Mouse (Mus musculus): ENCODE results near the gene Glul.

The Glul gene

GRCm38 (mm10) chr1:153909213-153909962 is 9.6 kb downstream of the Glul start:
- DNase-seq (ENCODE audit: low read depth, low spot score) = peak; percentile 15

- no peak for DNase-seq (ENCODE audit: low read depth, low spot score)
Observed at GRCm38 (mm10) chr1:153909963-153910291, 10.2 kb downstream of the Glul start.

GRCm38 (mm10) chr1:153910423-153910822 is 10.7 kb downstream of the Glul start:
- no peak for DNase-seq (ENCODE audit: low read depth, low spot score)

- no peak for DNase-seq (ENCODE audit: low read depth, low spot score)
Observed at GRCm38 (mm10) chr1:153911276-153911795, 11.6 kb downstream of the Glul start.

GRCm38 (mm10) chr1:153913869-153914268 is 14.1 kb downstream of the Glul start:
- DNase-seq (ENCODE audit: low read depth, low spot score) = no peak

- DNase-seq (ENCODE audit: low read depth, low spot score) = no peak
Observed at GRCm38 (mm10) chr1:153918521-153919206, 18.9 kb downstream of the Glul start.

- DNase-seq (ENCODE audit: low read depth, low spot score) = no peak
Observed at GRCm38 (mm10) chr1:153921642-153922041, 21.9 kb downstream of the Glul start.

- DNase-seq (ENCODE audit: low read depth, low spot score) = no peak
Observed at GRCm38 (mm10) chr1:153922571-153923021, 22.9 kb downstream of the Glul start.

- DNase-seq (ENCODE audit: low read depth, low spot score) = no peak
Observed at GRCm38 (mm10) chr1:153924395-153925385, 24.9 kb downstream of the Glul start.

GRCm38 (mm10) chr1:153930431-153930830 is 30.7 kb downstream of the Glul start:
- no peak for DNase-seq (ENCODE audit: low read depth, low spot score)

GRCm38 (mm10) chr1:153933772-153934171 is 34.0 kb downstream of the Glul start:
- DNase-seq (ENCODE audit: low read depth, low spot score) = no peak

GRCm38 (mm10) chr1:153935844-153936380 is 36.2 kb downstream of the Glul start:
- no peak for DNase-seq (ENCODE audit: low read depth, low spot score)

GRCm38 (mm10) chr1:153937025-153937424 is 37.3 kb downstream of the Glul start:
- DNase-seq (ENCODE audit: low read depth, low spot score) = no peak

GRCm38 (mm10) chr1:153940986-153941385 is 41.2 kb downstream of the Glul start:
- DNase-seq (ENCODE audit: low read depth, low spot score) = no peak

GRCm38 (mm10) chr1:153945181-153945580 is 45.4 kb downstream of the Glul start:
- no peak for DNase-seq (ENCODE audit: low read depth, low spot score)

GRCm38 (mm10) chr1:153946971-153947370 is 47.2 kb downstream of the Glul start:
- no peak for DNase-seq (ENCODE audit: low read depth, low spot score)

GRCm38 (mm10) chr1:153947837-153948236 is 48.1 kb downstream of the Glul start:
- DNase-seq (ENCODE audit: low read depth, low spot score) = no peak

- no peak for DNase-seq (ENCODE audit: low read depth, low spot score)
Observed at GRCm38 (mm10) chr1:153953232-153953631, 53.5 kb downstream of the Glul start.

- no peak for DNase-seq (ENCODE audit: low read depth, low spot score)
Observed at GRCm38 (mm10) chr1:153953797-153954196, 54.1 kb downstream of the Glul start.

GRCm38 (mm10) chr1:153957850-153958249 is 58.1 kb downstream of the Glul start:
- DNase-seq (ENCODE audit: low read depth, low spot score) = no peak
